Mouse (Mus musculus) kidney, postnatal 14 days (tissue): Measurements from ENCODE around the gene Prr9.

ENCODE experiments used
- DNase-seq: peaks from one replicate; pipeline ENCODE4 v3.0.0; 2022; ENCODE audit warnings: mixed read lengths

Prr9 gene

DNA sequence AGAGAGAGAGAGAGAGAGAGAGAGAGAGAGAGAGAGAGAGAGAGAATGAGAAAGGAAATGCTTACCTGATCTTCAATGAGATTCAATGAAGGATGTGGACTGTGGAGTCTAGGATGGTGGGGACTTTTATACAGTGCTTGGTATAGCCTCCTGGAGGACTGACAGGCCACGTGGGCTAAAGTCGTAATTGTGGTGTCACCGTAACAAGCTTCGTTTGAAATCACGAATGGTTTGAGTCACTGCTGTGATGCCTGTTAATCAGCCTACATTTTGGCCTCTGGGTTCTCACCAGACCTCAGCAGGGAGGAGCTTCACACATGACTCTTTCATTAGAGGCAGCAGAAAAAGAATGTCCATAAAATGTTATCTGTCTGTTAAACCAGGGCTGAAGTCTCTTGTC, at the start of gene Prr9:
Gene Prr9 (minus strand): TSS at position 101 of the 400 bp plus-strand sequence.
- no peak for DNase-seq

DNA sequence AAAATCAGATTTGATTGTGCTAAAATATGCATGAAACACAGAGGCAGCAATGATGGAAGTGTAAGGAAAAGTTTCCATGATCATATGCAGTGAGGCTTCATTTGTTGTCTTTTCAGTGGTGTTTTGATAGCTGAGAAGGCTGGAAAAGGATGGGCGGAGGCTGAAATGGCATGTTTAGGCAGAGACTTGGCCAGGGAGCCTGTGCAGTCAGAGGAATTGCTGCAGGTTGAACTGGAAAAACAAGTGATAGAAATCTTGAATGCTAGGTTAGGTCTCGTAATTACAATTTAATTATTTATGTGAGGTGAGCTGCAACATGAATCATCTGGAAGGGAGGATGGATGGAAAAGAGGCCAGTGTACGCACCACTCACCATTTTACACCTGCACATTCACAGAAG, 46.1 kb upstream of the Prr9 start:
- DNase-seq: peak; percentile 9

DNA sequence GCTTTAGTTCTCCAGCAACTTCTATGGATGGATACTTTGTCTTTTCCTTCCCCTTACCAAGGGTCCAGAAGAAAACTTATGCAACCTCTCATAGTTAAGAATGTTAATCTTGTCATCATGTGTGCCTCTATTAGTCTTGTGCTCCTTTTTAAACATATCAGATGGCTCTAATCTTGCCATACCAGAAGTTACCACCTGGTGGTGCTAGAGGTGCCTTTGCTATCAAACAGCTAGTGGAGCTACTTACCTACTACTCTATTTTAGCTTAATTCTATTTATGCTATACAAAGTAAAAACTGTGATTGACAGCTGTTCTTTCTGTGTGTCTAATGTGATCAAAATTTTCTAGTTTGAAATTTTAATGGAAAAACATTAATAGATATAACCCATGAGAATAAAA, 29.6 kb upstream of the Prr9 start:
- peak; percentile 59 for DNase-seq

DNA sequence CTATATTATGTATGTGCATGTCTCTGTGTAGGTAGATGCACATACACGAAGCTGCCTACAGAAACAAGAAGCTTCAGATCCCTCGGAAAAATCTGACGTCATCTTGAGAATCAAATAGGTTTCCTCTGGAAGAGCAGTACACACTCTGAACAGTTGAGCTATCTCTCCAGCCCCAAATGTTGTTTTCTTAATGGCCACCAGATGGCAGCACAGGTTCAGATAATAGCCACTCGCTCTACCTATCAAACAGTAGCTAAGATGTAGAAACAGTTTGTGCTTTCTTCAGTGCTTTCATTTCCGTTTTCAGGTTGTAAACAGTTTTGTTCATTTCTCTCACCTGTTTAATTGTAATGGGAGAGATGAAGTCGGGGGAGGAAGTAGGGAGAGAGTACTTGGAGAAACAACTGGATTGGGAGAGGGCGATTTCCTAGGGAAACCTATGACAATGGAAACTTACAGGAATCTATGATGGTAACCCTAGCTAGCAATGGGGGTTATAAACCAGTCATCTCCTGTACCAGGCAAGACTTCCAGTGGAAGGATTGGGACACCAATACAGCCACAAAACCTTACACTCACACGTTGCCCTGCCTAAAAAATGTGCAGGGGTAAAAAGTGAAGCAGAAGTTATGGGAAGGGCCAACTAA, 27.0 kb upstream of the Prr9 start:
- peak; percentile 48 for DNase-seq

DNA sequence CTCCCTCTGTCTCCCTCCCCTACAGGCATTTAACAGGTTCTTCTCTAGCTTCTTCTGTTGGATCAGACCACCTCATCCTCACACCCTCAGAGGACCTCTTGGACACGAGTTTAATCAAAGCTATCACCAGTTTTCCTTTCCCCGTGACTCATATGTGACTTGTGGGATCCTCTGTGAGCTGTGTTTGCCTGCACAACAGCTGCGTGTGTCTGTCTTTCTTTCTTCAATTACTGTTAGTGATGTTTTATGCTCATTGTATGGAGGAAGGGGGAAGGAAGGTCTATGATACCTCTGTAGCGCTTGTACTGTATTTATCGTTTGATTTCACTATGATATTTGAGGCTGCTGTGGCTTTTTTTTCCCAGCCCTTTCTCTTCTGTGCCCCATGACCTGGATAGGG, 24.2 kb upstream of the Prr9 start:
- no peak for DNase-seq

DNA sequence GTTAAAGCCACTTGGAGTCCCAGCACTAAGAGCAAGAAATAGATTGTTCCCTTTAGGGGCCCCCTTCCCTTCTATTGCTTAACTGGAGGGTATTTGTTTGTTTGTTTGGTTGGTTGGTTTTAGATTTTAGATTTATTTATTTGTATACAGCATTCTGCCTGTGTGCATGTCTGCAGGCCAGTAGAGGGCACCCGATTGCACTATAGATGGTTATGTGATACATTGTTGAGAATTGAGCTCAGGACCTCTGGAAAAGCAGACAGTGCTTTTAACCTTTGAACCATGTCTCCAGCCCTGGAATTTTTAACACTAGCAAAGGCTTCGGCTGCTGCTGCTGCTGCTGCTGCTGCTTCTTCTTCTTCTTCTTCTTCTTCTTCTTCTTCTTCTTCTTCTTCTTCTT, 23.7 kb upstream of the Prr9 start:
- peak; percentile 19 for DNase-seq

DNA sequence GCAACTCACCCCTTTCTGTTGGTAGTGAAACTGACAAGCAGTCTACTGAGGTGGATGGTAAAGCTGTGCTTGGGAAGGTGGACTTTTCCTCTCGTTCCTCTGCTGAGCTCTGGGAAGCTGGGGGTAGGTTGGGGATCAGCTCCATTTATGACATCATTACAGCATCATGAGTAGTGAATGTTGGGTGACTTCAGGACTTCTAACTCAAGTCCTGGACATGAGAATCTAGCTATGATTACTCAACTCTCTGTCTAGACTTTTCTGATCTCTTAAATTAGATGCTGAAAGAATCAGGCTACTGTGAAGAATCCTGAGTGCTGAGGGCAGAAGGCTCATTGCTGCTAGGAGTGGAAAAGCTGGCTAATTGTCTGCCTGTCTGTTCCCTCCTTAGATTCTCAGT, 18.9 kb upstream of the Prr9 start, which contains the start of gene Lelp1:
Gene Lelp1 (minus strand): TSS at position 101 of the 400 bp plus-strand sequence.
- no peak for DNase-seq

DNA sequence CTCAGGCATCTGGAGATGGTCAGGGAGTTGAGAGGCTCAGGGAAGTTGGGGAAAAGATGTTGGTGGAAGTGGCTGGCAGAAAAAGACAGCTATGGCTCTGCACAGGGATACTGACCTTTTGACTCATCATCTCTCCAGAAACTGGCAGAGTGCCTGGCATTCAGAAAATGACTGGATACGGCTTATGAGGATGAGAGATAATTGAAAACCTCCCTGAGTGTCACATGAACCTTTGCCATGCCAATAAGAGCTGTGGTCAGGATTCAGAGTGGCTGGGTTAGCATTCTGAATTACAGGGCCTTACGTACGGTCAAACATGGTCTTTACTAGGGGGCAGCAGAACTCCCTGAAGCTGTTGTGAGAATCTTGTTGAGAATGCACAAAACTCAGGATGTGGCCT, 2.8 kb downstream of the Prr9 start:
- no peak for DNase-seq

DNA sequence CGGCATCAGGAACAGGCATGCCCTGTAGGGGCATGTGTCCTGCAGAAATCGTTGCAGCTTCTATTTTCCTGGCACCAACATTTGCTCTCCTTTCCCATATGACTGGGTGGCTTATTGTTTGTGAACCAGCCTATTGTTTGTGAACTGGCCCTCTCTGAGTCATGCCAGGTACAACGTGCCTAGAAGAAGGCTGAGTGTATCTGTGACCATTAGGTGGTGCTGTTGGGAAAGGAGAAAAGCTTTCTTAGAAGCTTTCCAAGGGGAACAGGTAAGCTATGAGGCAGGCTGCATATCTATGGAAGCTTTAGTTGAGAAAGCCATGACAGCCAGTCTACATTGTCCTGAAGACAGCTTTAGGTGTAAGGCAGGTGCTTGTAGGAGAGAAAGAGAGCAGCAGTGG, 5.8 kb downstream of the Prr9 start:
- peak; percentile 13 for DNase-seq

DNA sequence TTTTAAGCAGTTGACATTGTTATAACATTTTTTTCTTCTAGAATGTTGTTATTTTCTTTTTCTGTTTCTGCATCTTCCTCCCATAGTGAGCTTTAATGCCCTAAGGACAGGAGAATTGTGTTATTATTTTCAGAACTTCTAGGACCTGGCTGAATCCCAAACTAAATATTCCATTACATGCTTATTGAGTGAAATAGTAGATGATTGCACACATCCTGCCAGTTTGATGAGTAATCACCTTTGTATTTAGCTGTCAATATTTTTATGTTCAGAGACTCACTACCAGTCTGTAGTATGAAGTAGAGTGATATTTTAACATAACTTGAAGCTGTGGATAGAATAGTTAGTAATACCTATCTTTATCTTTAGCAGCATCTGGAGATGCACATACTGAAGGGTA, 12.2 kb downstream of the Prr9 start:
- DNase-seq: no peak

DNA sequence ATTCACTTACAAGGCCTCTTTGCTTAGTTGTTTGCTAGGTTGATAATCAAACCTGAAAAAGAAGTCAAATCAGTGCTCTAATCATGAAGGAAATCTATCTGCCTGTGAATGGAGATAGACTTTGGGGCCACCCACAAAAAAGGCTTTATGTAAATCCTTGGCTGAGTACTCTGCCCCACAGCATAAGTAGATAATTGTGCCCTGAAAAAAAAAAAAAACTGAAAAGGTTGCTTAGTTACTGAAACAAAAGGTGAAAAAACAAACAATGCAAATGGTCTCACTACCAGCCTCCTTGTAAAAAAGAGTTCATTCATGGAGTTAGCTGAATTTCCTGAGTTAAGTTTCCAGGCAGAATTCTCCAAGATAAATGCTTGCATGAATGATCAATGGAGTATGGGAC, 13.0 kb downstream of the Prr9 start:
- no peak for DNase-seq

DNA sequence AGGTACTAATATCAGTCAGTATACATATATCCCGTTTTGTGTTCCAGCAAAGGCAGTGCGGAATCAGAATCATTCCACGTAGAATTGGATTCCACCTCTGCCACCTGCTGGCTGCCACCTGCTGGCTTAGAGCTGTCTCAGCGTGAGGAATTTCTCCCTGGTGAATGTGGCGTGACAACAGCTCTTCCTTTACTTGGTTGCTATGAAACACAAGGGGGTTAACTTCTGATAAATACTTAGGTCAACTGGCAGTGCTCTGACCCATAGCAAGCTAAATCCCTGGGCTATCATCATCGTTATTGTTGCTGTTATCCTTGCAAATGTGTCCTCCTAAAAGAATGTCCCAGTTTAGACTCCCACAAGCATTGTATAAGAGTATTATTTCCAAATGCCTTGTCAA, 17.2 kb downstream of the Prr9 start:
- DNase-seq: peak; percentile 35

DNA sequence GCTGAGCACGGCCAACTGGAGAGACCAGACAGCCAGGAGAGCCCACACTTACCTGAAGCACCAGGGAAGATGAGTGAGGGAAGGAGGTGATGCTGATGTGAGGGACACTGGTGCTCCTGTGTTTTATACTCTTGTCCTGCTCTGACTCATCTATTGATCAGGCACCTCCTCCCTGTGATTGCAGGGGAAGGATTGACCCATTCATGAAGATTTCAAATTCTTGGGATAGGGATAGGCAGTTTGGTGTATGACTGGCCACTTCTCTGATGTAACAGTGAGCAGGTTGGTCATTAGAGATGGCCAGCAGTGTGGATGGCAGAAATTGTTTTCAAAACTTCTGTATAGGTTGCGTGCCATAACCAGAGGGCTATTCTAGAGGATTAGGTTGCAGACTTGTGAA, 40.7 kb downstream of the Prr9 start, which contains the start of gene Lor:
Gene Lor (minus strand): TSS at position 101 of the 400 bp plus-strand sequence.
- no peak for DNase-seq

DNA sequence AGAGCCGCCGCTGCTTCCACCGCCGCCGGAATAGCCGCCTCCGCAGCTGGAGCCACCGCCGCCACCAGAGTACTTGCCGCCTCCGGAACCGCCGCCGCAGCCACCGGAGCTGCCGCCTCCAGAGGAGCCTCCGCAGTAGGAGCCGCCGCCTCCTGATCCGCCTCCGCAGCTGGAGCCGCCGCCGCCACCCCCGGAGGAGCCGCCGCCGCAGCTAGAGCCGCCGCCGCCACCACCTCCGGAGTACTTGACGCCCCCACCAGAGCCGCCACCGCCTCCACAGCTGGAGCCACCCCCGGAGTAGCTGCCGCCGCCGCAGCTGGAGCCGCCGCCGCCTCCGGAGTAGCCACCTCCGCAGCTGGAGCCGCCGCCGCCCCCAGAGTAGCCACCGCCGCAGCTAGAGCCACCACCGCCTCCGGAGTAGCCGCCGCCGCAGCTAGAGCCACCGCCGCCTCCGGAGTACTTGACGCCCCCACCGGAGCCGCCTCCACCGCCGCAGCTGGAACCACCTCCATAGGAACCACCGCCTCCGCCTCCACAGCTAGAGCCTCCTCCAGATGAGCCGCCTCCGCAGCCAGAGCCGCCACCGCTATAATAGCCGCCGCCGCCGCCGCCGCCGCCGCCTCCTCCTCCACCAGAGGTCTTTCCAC, 42.3 kb downstream of the Prr9 start:
- DNase-seq: peak; percentile 57

DNA sequence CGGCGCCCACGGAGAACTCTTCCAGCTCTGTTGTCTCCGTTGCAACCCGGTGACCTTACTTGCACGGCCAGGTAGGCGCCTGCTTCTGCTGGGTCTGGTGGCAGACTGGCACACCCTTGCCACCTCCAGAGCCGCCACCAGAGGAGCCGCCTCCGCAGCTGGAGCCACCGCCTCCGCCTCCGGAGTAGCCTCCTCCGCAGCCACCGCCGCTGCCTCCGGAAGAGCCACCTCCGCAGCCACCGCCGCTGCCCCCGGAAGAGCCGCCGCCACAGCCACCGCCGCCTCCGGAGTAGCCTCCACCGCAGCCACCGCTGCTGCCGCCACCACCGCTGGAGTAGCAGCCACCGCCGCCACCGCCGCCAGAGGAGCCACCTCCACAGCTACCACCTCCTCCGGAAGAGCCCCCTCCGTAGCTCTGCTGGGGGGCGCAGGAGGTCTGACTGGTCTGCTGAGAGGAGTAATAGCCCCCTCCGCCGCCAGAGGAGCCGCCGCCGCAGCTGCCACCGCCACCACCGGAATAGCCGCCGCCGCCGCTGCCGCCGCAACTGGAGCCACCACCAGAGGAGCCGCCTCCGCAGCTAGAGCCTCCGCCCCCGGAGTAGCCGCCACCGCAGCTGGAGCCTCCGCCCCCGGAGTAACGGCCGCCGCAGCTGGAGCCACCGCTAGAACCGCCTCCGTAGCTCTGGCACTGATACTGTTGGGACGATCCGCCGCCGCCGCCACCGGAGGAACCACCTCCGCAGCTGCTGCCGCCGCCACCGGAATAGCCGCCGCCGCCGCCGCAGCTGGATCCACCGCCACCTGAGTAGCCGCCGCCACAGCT, 43.1 kb downstream of the Prr9 start:
- peak; percentile 72 for DNase-seq
